Mouse (Mus musculus) urinary bladder, postnatal 10 days (tissue): ENCODE measurements around the gene Fibp.

ENCODE experiments used
- DNase-seq: peaks from one replicate; pipeline ENCODE4 v3.0.0; 2022; ENCODE audit warnings: low spot score

The Fibp gene

DNA sequence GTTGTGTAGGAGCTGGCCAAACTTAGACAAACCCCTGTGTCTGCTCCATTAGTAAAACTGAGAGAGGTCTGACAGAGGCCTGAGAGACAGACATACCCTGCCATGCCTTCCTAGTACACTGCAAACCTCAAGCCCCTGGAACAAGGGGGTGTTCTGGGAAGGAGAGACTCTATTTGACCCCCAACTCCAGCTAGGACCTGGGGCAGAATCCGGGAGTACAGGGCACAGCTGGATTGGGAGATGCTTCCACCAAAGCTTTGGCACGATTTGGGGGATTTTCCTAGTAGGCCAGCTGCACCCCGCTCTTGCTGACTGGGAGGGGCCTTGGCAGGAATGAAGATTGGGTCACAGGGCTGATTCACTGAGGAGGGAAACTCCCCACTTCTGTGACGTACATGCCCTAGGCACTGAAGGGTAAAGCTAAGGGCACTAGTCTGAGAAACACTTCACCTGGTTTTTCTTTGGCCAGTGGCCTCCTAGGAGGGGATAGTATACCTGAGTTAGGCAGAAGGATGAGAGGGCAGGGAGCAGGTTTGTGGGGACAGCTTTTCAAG lies 28.4 kb upstream of the Fibp start:
- no peak for DNase-seq

GRCm38 (mm10) chr19:5432992-5433852 lies 27.2 kb upstream of the Fibp start:
- DNase-seq = no peak

DNA sequence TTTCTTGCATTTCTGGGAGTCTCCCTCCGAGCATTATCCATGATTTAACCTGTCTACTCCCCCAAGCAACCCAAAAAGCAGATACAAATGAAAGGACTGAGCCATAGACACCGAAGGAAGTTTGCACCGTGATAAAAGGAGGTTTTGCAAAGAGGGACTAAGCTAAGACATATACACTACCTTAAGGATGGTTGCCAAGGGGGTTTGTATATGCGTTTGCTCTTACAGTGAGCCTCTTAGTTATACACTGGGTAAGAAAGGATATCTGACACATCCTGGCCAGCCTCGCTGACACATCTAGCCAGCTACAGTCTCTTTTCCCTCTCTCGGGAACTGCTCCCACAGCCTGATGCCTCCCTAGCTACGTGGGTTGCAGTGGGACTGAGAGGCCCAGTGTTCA lies 26.5 kb upstream of the Fibp start:
- DNase-seq = no peak

GRCm38 (mm10) chr19:5444371-5444908 lies 16.0 kb upstream of the Fibp start:
- DNase-seq = no peak

GRCm38 (mm10) chr19:5444954-5445353 lies 15.5 kb upstream of the Fibp start:
- DNase-seq = no peak

DNA sequence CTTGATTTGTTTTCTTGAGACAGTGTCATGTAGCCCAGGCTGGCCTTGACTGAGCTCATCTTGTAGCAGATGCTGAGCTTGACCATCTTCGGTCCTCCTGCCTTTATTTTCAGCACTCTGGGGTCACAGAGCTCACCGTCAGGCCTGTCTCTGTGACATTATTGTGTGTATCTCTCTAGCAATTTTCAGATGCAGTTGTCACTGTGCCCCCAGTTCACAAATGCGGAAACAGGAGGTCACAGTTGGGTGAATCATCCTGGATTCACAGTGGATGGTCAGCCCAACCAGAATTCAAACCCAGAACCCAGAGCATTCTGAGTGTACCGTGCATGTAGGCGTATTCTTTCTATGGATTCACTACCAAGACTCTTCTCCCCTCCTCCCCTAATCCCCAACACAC lies 14.7 kb upstream of the Fibp start:
- no peak for DNase-seq

DNA sequence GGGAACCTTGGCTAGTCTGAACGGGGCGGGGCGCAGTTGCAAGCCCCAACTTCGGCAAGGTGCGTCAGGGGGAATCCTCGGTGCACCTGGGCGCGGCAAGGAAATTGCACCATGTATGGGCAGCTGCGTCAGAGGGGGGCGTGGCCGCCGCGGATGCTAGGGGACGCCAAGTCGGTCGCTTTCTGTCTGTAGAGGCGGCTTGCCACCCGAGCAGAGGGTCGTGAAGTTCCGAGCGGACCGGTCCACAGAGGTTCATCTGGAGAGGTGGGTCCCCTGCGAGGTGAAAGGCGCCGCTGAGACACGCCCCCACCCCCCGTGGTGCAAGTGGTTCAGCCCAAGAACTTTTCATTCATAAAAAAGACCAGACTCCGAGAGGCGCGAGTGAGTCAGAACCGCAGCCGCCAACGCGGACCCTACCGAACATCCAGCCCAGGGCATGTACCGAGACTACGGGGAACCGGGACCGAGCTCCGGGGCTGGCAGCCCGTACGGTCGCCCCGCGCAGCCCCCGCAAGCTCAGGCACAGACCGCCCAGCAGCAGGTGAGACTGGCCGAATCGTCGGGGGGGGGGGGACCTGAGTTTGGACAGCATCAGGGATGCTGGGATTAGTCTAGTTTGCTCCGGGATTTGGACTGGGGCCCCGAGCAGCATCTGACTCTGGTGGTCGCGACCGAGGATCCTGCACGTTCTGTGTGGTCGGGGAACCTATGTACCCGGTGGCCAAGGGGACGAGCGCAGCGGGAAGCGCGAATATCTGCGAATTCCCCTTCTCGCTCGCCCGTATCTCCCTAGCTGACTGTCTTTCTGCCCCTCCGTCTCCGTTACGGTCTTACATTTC lies 12.7 kb upstream of the Fibp start, which contains the start of gene Fosl1:
Gene Fosl1, plus strand, starts transcription at position 33 of the 839 bp plus-strand sequence.
- no peak for DNase-seq

DNA sequence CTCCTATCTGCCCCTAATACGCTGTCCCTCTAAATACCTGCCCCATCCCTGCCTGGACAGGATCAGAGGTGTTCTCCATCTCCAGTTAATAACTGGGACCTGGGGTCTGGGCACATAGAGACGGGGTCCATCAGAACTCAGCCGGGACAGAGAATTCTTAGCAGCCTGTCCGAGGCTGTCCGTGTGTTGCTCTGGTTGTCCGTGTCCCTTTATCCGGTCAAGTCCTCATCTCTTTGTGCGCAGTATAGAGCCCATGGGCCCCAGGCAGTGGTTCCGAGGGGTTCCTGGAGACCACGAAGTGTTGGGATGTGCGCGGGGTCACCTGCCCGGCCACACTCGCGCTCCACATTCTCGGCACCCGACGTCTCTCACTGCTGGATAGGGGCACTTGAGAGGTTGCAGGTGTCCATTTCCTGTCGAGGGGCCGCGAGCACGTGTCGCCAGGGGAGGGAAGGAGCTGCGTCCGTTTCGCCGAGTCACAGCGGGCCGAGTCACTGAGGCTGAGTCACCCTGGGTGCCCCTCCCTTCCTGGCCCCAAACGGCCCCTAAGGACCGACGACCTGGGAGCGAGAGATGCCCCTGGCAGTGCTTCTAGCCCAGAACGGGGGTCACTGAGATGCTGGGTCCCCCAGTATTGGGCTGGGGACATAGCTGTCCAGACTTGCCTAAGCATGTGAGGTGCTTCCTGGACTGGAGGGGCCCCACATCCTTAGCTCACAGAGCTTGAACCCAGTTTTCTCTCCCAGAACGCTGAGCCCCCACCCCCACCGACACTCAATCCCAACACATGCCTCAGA lies 11.9 kb upstream of the Fibp start:
- DNase-seq = no peak

DNA sequence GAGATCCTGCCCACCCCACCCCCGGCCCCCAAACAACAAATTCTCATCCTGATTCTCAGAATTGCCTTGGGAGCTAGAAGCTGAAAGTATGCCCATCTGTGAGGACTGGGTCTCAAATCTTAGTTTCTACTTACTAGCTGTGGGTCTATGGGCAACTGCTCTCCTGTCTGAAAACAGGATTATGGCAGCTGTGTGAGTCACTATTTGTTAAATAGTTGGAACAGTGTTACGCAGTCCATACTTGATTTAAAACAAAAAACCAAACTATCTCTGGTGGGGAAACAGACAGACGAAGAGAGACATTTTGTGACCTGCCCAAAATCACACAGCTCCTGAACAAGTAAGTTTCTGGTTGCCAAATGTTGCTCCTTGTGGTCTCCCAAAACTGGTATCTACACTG lies 10.7 kb upstream of the Fibp start:
- DNase-seq = no peak

DNA sequence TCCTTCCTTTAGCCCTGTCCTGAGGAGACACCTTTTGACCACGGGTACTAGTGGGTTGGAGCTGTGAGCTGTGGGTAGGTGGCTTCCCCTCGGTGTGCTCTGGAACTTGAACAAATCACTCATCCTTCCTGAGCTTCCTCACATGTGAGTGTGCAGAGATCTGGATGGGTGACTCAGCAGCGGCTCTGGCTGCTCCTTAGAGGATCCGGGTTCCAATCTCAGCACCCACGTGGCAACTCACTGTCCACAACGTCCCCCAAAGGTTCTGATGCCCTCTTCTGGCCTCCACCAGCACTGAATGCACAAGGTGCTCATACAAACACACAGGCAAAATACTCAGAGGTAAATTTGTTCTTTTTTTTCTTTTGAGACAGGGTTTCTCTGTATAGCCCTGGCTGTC lies 8.6 kb upstream of the Fibp start:
- DNase-seq = no peak

GRCm38 (mm10) chr19:5455037-5455436 lies 5.4 kb upstream of the Fibp start:
- no peak for DNase-seq

DNA sequence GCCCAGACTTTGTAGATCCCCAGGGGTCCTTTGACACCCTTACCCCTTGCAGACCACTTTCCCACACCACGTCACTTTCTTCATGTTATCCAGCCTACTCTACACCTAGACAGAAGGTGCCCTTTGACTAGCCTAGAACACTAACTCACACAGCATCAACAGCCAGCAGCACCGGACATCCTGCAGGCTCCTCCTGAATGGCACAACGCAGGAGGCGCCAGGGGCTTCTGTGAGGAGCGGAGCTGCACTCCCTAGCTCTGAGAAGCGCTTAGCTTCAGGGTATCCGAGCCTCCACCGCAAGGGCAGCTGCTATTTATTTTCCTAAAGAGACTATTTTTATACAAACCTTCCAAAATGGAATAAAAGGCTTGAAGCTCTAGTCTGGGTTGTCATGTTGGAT lies 4.8 kb upstream of the Fibp start:
- DNase-seq = no peak

DNA sequence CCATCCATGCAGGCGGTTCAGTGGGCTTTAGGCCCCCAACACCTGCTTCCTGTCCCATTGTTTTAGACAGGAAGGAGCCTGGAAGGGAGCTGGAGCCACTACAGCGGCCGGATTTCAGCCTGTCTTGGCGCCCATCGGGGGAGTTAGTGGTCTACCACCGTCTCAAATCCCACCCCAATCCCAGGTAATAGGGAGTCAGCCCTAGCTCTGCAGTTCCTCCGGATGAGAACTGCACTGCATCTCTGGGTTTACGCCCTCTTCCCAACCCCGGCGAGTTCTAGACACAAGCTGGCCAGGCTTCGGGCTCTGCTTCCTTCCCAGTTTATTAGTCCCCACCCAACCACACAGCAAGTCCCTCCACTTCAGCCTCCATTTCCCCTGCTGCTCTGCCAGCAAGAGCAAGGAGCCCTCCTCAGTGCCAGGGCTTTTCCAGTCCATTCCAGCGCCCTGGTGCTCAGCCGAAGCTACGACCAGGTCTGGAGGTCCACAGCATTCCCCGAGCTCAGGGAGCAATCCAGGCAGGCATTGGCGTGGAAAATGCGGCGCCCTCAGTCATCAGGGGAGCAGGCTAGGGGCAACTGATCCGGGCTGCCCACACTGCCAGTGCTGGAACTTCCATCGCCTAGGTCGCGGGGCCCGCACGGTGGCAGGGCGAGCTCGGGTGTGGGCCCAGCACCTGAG lies 4.0 kb upstream of the Fibp start:
- no peak for DNase-seq

GRCm38 (mm10) chr19:5456922-5457745 lies 3.3 kb upstream of the Fibp start:
- DNase-seq = peak; percentile 75

- DNase-seq = no peak
These were observed 2.5 kb upstream of the Fibp start, which contains the start of gene Ccdc85b for GRCm38 (mm10) chr19:5457746-5458442. Gene Ccdc85b (minus strand): TSS chr19:5457894.

DNA sequence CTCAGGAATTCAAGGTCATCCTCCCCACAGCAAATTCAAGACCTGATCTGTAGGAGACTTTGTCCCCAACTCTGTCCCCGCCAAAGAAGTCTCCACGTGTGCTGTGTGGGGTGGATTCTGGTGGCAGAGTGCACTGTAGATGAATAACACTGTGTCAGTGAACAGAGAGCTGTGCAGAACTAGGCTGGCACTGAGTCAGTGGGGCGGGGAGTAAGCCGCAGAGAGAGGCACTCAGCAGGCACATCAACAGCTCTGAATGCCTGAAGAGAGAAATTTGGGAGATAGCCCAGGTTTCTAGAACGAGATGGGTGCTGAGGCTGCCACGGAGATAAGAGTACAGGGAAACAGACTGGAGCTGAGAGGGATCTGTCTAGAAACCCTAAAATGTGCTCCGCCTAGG lies 1.4 kb upstream of the Fibp start:
- no peak for DNase-seq

DNA sequence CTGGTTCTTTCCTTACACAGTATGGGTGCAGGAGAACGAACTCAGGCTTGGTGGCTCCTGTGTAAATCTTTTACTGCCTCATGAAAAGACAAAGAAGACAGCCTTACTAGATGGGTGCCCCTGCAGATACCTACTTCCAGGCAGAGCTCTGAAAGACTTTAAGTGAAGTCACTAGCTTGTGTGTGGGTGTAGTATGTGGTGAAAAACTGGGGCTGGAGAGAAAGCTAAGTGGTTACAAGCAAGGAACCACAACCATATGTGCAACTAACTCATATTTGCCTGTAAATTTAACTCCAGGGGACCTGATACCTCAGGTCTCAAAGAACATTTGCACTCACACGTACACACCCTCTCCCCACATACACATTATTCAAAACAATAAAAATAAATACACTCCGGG lies 519 bp upstream of the Fibp start:
- no peak for DNase-seq

GRCm38 (mm10) chr19:5461411-5461810 lies 996 bp downstream of the Fibp start:
- no peak for DNase-seq

- no peak for DNase-seq
These were observed 2.8 kb downstream of the Fibp start for GRCm38 (mm10) chr19:5463212-5463611.
